Mouse (Mus musculus): ENCODE results near the gene Kdelr2.
A peak's percentile ranks its signal among the peaks of the same experiment; 100 is the strongest.

Gene Kdelr2

DNA sequence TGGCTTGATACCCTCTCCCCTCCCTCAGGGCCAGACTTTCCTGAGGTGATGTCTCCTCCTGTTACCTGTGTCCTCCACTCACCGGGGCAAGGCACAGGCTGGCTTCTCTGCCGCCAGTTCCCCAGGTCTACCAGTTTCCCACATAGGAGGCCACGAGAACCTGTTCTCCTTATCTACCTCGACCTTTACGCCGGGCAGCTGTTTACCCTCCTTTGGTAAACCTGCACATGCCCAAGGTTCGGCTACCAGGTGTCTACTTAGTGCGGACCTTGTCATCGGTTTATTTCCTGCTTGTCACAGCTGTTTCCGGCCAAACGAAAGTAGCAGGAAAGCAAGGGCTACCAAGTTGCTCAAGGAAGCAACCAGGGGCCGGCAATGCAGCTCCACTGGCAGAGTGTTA, 3.1 kb upstream of the Kdelr2 start:
- DNase-seq (ENCODE audit: low spot score in 2 of 2), result no peak

DNA sequence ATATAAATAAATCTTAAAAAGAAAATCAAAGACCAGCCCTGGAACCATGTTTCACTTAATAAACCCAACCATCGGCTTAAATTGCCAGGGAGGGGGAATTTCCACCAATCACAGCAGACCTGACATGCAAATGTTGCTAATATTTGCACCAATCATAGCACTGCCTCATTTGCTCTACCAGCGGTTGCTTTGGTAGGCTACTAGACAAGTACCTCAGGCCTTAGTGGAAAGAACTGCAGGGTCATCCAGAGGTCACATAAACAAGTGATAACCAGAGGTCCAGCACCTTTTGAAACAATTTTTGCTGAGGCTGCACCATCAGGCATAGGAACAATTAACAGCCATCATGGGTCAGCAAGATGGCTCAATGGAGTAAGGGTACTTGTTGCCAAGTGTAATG, 2.1 kb upstream of the Kdelr2 start:
- DNase-seq (ENCODE audit: low spot score in 2 of 2), result no peak

DNA sequence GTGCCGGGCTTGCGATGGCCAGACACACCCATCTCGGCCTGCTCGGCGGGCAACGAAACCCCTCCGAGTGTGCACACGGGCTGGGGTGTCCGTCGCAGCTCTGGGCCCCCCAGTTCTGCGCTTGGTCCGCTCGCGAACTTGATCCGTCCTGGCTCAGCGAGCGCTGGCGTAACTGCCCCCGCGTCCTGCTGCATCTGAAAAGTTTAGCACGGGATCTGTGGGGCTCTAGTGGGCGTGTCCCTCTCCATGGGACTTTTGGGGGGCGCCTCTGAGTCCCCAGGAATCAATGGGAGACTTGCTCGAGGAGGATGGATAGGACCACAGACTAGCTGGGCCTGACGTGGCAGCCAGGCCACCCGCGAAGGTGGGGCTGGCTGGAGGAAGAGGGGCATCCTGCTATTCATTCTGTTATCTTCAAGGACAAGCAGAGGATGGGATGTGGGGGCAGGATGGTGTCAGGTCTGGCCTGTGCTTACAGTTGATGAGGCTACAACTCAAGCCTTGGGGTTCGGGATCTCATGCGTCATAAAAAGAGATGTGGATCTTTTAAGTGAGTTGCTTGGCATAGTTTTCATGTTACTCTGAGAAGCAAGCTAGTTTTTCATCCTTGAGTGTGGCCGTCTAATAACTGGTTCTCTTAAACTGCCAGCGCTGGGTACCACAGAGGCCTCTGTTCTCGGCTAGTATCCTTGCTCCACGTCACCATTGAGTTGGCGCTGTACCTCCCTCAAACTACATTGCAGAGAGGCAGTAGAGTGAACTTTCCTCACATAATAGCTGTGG, 701 bp downstream of the Kdelr2 start:
- DNase-seq (ENCODE audit: low spot score in 2 of 2), result no peak

DNA sequence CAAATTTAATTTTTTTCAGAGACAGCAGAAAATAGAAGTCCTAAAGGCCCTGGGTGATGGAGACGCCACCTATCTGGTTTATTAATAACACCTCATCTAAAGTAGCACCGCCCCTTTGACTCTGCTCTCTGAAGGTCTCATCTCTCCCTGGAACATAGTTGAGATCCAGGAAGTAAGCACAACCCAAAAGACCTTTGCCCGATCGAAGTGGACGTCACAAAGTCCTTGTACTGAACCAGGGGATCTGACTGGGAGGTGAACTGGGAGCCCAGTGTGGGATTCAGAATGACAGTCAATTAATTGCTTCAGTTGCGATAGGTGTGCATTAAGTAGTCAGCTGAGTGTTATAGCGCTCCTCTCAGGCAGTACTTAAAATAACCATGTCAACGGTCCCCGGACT, 1.6 kb downstream of the Kdelr2 start:
- DNase-seq (ENCODE audit: low spot score in 2 of 2), result no peak

DNA sequence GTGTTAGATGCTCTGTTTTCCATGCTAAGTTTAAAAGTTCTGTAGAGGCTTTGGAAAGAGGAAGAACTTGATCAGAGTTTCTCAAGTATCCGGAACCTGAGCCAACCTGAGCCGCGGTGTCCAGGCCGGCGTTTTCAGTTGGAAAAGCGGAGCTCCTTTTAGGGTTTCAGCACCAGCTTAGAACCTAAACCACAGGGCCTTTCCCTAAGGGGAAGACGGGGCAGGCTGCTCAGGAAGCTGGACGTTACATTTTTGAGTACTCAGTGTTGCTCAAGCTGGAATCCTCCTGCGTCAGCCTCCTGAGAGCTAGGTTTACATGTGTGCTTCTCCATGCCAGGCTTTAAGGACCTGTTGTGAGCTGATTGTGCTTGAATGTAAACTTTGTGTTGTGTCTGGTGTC, 2.9 kb downstream of the Kdelr2 start:
- no peak for DNase-seq (ENCODE audit: low spot score in 2 of 2)

DNA sequence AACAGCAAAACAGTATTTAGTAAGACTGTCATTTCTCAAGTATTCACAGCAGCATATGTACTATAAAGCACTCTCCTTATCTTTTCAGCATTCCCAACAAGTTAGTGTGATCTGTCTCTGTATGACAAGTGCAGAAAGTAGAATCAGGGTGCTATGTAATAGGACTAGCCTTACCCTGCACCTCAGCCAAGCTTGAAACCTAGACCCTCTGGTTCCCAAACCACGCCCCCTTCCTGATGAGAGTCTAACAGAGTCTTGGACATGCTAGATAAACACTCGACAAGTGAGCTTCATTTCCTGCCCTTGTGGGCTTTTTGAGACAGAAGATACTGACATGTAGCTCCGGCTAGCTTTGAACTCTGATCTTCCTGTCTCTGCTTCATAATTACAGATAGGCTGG, 5.6 kb downstream of the Kdelr2 start:
- no peak for DNase-seq (ENCODE audit: low spot score in 2 of 2)

DNA sequence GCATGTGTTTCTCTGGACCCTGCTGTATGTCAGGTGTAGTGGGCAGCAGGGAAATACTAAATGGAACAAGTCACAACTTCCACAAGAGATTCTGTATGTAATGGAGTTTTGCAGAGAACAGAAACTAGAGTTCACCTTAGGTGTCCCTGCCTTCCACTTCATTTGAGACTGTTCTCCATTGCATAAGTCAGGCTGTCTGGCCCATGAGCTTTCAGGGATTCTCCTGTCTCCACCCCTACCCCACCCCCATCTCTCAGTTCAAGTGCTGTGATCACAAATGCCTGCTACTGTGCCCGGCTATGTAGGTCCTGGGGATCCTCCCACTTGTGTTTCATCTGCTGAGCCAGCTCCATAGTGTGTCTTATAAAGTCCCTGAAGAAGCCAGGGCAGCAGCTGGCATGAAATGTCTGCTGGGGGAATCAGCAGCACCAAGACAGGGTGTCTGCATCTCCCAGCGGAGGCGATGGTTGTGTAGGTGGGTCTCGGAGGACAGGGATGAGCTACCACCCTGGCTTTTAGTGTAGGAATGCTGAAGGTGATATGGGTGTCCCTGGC, 7.3 kb downstream of the Kdelr2 start:
- no peak for DNase-seq (ENCODE audit: low spot score in 2 of 2)

DNA sequence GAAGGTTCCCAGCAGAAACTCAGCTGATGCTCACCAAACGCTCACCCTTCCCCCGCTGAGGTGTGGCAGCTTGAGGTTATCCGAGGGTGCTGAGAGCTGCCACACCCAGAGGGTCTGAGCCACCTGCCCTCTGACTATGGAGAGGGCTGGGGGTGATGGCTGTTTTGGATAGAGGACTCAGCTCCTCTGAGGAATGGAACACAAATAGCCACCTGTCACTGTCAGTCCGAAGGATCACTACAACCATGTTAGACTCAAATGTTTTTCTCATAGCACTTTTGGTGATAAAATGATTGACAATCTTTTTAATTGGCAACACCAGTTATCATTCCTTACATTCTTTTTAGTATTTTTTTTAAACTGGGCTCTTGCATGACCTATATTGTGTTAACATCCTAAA, 17.8 kb downstream of the Kdelr2 start:
- no peak for DNase-seq (ENCODE audit: low spot score in 2 of 2)

DNA sequence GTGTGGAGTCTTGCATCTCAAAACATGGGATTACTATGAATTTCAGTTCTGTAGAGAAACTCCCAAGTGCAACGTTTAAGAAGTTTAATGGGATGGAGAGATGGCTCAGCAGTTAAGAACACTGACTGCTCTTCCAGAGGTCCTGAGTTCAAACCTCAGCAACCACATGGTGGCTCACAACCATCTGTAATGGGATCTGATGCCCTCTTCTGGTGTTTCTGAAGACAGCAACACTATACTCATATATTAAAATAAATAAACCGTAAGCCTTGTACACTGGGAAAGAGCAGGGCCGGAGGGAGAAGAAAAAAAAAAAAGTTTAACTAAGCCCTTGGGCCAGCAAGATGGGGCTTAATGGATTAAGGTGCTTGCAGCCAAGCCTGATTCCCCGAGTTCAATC, 19.4 kb downstream of the Kdelr2 start:
- DNase-seq (ENCODE audit: low spot score in 2 of 2), result no peak

DNA sequence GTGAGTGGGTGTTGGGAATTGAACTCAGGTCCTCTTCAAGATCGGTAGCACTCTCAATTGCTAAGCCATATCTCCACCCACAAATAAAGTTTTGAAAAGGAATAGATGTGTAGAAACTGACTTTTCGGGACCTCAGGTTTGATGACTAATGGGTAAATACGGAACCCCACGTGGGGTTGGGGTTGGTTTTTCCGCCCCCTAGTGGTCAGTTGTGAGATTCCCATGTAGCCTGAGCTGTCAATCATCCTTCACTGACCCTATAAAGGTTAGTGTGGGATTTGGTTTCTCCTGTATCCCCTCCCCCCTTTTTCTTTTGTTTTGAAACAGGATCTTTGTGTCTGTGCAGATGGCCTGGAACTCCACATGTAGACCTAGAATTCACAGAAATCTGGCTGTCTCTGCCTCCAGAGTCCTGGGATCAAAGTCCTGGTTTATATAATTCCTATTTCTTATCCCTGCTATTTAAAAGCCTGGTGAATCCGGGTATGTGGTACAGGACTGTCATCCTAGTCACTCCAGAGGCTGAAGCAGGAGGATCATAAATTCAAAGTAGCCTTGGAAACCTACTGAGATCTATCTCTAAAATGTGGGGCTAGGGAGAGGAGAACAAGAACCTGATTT, 20.4 kb downstream of the Kdelr2 start:
- peak; percentile 14 to 67 for DNase-seq (ENCODE audit: low spot score in 2 of 2)

DNA sequence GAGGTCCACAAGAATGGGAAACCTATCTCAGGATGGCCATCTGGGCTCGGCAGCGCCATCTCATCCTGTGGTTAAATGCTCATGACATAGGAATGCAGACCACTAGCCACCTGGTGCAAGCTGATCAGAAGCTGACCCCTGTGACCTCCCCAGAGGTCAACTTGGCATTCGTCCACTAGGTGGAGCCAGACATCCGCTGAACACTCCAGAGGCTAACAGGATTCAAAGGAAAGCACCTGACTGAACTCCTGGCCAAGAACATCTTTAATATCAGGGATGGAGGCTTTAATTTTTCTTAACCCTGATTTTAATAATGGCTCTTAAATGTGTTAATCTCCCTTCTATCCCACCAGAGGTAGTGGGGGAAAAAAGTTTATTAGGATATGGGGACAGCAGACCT, 30.8 kb downstream of the Kdelr2 start:
- peak; percentile 16 to 71 for DNase-seq (ENCODE audit: low spot score in 2 of 2)

DNA sequence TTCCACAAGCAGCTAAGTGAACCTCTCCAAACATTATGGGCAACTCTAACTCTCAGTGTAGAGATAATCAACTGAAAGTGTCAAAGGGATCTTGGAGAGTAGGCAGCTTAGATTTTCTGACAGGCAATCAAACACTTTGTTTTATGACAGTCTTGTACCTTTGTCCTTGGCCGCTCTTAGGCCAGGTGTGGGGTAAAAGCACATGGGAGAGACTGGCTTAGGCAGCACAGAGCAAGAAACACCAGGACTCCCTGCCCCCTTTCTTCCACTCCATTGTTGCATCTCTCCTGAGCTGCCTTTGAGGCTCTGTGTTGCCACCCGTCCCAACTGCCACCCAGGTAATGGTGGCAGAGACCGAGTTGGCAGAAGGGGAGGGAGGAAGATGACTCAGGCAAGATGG, 37.7 kb downstream of the Kdelr2 start:
- no peak for DNase-seq (ENCODE audit: low spot score in 2 of 2)

DNA sequence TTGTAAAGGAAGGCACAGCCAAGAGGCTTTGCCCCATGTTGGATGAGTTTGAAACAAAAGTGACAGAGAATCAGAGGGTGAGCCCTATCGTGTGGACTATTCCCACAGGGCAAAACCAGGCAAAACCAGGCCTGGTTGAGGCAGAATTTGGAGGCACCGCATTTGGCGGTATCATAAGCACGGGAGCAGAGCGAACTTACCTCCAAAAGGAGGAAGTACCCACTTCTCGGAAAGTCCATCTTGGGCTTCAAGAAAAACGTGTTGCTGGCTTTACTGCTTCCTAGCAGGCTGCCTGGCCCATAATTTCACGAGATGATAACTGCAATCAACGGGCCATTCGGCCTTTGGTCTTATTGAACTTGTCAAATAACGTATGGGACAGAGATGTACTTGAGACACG, 38.1 kb downstream of the Kdelr2 start:
- no peak for DNase-seq (ENCODE audit: low spot score in 2 of 2)

DNA sequence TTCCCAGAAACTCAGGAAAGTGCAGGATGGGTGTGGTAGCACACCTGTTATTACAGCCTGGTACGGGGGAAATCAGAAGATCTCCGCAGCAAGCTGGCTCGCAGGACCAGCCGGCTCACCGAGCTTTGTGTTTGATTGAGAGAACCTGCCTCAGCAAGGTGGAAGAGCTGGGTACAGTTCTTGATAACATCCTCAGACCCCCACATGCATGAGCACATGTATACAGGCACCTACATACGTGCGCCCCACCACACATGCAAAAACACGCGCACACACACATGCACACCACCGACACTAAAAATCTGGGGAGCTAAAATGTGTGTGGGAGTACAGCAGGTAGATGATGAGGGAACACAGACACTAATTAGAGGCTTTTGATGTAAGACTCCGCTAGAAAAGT, 60.0 kb downstream of the Kdelr2 start:
- DNase-seq (ENCODE audit: low spot score in 2 of 2), result no peak

DNA sequence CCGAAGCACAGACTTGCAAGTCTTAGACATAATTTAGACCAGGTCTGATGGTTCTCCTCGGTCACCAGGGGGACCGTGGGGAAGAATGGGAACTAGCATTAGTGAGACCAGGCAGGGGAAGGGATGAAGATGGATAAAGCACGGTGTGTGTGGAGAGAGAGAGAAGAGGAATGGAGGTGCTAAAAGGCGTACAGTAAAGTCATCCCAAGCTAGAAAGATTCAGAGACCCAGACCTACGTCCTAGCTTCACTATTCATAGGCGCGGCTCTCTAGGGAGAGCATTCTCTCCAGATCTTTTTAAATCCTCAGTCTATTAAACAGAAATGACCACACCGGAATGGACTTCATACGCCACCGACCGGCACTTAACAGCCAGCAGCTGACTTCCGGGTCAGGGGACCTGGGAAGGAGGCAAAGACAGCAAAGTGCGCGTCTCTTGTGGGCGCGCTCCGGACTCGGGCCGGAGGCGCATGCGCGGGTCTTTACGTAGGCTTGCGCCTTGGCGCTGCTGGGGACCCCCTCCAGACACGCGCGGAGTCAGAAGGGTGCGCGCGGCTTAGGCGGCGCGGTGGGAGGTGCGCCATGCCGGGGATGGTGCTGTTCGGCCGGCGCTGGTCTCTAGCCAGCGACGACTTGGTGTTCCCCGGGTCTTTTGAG, 60.6 kb downstream of the Kdelr2 start, which contains the start of gene Daglb:
Gene Daglb, plus strand, starts transcription at position 485 of the 657 bp plus-strand sequence.
- DNase-seq (ENCODE audit: low spot score in 2 of 2), result peak; percentile 83 to 87

DNA sequence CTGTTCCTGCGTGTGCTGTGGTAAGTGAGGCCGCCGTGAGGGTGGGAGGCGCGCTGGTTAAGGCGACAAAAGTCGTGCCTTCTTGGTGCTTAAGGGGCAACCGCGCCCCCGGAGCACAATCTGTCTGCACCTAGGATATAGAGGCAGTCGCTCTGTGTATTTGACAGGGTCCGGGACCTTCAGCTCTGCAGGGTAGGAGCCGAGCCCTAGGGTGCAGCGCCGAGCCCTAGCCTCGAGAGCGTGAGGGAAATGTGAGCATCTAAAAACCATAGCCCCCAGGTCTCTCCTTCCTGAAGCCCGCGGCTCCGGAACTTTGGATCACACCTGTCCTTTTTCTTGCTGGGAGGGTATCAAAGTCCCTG, 61.1 kb downstream of the Kdelr2 start:
- no peak for DNase-seq (ENCODE audit: low spot score in 2 of 2)

DNA sequence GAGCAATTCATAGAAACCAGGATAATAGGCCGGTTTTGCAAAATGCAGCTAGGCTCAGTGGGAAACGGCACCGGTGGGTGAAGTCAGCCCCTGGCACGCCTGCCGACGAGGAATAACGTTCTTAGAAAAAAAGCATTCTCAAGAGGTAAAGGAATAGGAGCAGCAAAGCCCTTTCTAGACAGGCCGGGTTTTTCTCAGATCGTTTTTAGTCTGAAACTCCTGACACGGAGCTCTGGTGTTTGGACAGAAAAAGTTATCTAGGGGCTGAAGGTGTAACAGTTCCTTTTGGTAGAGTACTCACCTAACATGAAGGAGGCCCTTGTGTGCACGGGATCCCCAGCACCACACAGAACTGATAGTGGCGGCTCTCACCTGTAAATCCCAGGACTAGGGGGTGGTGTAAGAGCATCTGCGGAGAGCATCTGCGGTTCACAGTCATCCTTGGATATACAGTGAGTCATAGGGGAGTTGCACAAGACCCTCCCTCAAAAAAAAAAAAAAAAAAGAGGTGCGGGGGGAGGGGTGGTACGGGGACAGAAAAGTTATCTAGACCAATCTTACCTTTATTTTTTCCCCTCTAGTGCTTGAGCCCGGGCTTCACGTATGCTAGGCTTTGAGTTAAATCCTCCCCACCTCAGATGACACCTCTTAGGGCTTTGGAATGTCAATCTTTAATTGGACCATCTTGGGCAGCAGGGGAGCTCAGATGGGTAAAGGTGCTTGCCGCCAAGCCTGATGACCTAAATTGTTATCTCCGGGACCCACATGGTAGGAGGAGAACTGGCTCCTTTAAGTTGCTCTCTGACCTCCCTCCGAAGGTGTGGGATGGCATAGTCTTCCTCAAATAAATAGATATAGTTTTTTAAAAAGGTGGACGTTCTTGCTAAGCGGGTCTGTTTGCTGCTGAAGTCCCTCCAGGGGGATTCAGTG, 61.8 kb downstream of the Kdelr2 start:
- DNase-seq (ENCODE audit: low spot score in 2 of 2), result no peak

DNA sequence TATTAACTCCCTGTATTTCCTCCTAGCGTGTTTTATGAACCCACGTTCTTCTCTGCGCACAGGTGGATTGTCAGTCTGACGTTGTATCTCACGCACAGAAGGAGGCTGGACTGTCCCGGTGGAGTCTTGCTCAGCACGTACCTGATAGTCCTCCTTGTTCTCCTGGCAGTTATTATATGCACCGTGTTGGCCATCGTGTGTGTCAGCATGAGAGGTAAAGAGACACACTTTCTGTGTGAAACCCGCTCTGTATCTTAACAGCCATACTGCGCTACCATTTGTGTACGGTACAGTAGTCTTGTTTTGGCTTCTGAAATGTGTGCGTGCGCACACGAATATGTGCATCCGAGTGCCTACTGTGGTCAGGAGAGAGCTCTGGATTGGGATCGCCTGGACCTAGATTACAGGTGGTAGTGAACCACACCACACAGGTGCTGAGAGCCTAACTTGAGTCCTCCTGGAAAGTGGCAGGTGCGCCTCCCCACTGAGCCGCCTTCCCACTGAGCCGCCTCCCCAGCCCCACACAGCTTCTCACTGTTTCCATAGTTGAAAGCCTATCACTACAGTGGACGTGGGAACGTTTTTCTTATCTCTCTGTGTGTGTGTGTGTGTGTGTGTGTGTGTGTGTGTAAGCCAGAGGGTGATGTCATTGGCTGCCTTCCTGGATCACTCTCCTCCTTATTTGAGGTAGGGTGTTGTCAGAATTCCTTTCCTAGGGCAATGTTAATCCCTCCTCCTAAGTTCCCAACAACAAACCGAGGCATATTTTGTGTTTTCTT, 63.4 kb downstream of the Kdelr2 start:
- DNase-seq (ENCODE audit: low spot score in 2 of 2), result no peak

DNA sequence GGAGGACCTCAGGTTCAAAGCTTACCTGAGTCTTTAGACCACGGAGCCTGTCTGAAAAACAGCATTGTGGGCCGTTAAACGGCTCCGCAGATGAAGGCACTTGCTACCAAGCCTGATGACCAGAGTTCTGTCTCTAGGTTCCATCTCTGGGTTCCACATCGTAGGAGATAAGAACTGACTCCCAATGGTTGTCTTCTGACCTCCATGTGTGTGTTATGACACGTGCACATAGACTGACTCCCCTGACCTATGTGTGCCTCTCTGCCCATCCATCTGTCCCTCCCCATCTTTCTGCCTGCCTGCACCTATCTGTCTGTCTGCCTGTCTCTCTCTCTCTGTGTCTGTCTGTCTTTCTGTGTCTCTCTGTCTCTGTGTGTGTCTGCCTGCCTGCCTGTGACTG, 64.3 kb downstream of the Kdelr2 start:
- DNase-seq (ENCODE audit: low spot score in 2 of 2), result no peak

DNA sequence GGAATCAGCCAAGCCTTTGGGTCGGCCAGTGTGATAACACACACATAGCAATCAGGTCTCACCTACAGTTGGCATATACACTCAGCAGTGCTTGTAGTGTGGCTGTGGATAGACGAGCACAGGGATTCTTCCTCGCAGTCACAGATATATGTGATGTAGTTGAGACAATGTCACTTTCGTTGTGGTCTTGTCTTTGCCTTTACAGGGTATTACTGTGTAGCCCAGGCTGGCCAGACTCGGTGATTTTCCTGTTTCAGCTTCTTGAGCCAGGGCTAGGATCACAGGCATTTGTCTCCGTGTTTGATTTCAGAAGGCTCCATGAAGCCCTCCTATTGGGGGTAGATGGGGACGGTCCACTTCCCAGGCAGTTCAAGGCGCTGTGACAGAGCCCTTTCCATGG, 66.0 kb downstream of the Kdelr2 start:
- DNase-seq (ENCODE audit: low spot score in 2 of 2), result no peak

Data from thymus, postnatal 10 days (tissue).